Comparison of ENCODE assay signal across 15 mouse cellular contexts in genomic region chr11:102609483-102609882, GRCm38 (mm10). TPM values are rescaled to one million over a fixed set of nuclear protein-coding genes. Genes with fewer than 3 reads are reported as not detected.
DNase-seq lines count a peak whose midpoint lies in the region; ATAC-seq lines count a peak whose summit lies in the region.
"Had no signal": no experiment of that assay in that cellular context is flagged by ENCODE, and none has a peak within 500 bp of the region (broad histone marks: within the 10 kb centered on the region; RNA-seq: fewer than 3 reads in every experiment).

No protein-coding gene starts in this region.

- no peaks in the 10 kb centered on the region for H3K36me3 ChIP-seq in hindbrain, embryonic 13.5 days
- H3K36me3 ChIP-seq in hindbrain, embryonic 11.5 days (ENCODE audit: control insufficient read depth, insufficient read depth, low read length) = no peaks in the 10 kb centered on the region
- H3K36me3 ChIP-seq in embryonic facial prominence, embryonic 10.5 days (replicated peaks) = peaks cover 15% of the 10 kb centered on the region
- no peaks in the 10 kb centered on the region for H3K36me3 ChIP-seq in embryonic facial prominence, embryonic 11.5 days (replicated peaks; ENCODE audit: control insufficient read depth, insufficient read depth, low read depth, low read length)
- H3K36me3 ChIP-seq in limb, embryonic 13.5 days = peaks cover 8% of the 10 kb centered on the region
- H3K36me3 ChIP-seq: hindbrain, embryonic 15.5 days had no signal

- H3K4me1 ChIP-seq in hindbrain, embryonic 13.5 days (replicated peaks) = peaks cover 69% of the 10 kb centered on the region
- H3K4me1 ChIP-seq in hindbrain, embryonic 11.5 days (replicated peaks; ENCODE audit: control insufficient read depth, insufficient read depth, low read length) = peaks cover 23% of the 10 kb centered on the region
- H3K4me1 ChIP-seq in embryonic facial prominence, embryonic 10.5 days = peaks cover 46% of the 10 kb centered on the region
- peaks cover 11% of the 10 kb centered on the region for H3K4me1 ChIP-seq in embryonic facial prominence, embryonic 11.5 days (ENCODE audit: control insufficient read depth, insufficient read depth, low read length)
- peaks cover 44% of the 10 kb centered on the region for H3K4me1 ChIP-seq in limb, embryonic 13.5 days

- no peak overlapping the region for H3K4me3 ChIP-seq in hindbrain, embryonic 13.5 days
- H3K4me3 ChIP-seq in hindbrain, embryonic 11.5 days (ENCODE audit: low read depth, low read length) = no peak overlapping the region
- H3K4me3 ChIP-seq in embryonic facial prominence, embryonic 10.5 days = peak overlapping the region; percentile 87
- H3K4me3 ChIP-seq in embryonic facial prominence, embryonic 11.5 days (ENCODE audit: low read depth, low read length) = peak overlapping the region; percentile 95
- peak overlapping the region; percentile 98 for H3K4me3 ChIP-seq in limb, embryonic 13.5 days
- H3K4me3 ChIP-seq: gastrocnemius, adult 2 months; hindbrain, embryonic 15.5 days; myocyte had no signal

- intact Hi-C loops in left cerebral cortex, postnatal 14 days (cut with DNase I) = loop anchor here (5.0 kb wide), 1 partner anchor 33 kb away; no protein-coding TSS in a partner anchor

- H3K4me2 ChIP-seq in hindbrain, embryonic 13.5 days = peak overlapping the region; percentile 80; the same call in 1 of the 2 replicates
- no peak overlapping the region; the same call in 1 of the 2 replicates for H3K4me2 ChIP-seq in hindbrain, embryonic 11.5 days (replicated peaks; ENCODE audit: low read depth, low read length)
- H3K4me2 ChIP-seq in embryonic facial prominence, embryonic 11.5 days (ENCODE audit: low read depth, low read length) = peak overlapping the region; percentile 76
- H3K4me2 ChIP-seq in limb, embryonic 13.5 days (replicated peaks) = peak overlapping the region; percentile 83
- H3K4me2 ChIP-seq: hindbrain, embryonic 15.5 days had no signal

- DNase-seq in hindbrain, embryonic 11.5 days (ENCODE audit: low spot score) = no peak
- DNase-seq in embryonic facial prominence, embryonic 10.5 days (ENCODE audit: low spot score) = peak; percentile 14
- no peak for DNase-seq in embryonic facial prominence, embryonic 11.5 days (ENCODE audit: low spot score)
- DNase-seq in frontal cortex, postnatal 10 days (ENCODE audit: low spot score in 2 of 2) = no peak
- no peak for DNase-seq in left cerebral cortex, postnatal 14 days (ENCODE audit: low spot score in 2 of 2)
- DNase-seq: adrenal gland, postnatal 36 days; cerebellum, adult 11 months; gastrocnemius, adult 2 months; kidney, postnatal 25 days; lung, postnatal 10 days; right cerebral cortex, adult 18-20 months had no signal

- no peak for ATAC-seq in hindbrain, embryonic 13.5 days (ENCODE audit: low FRiP score)
- no peak for ATAC-seq in hindbrain, embryonic 11.5 days (ENCODE audit: low FRiP score)
- ATAC-seq in embryonic facial prominence, embryonic 11.5 days (replicated peaks; ENCODE audit: insufficient number of reproducible peaks, low FRiP score, low TSS enrichment, low read depth) = no peak
- ATAC-seq in limb, embryonic 13.5 days (ENCODE audit: low FRiP score, low read depth) = no peak

- no peaks in the 10 kb centered on the region for H3K9me3 ChIP-seq in hindbrain, embryonic 13.5 days
- no peaks in the 10 kb centered on the region for H3K9me3 ChIP-seq in hindbrain, embryonic 11.5 days (ENCODE audit: control insufficient read depth, low read length)
- H3K9me3 ChIP-seq in embryonic facial prominence, embryonic 10.5 days = no peaks in the 10 kb centered on the region
- no peaks in the 10 kb centered on the region for H3K9me3 ChIP-seq in embryonic facial prominence, embryonic 11.5 days (replicated peaks; ENCODE audit: control insufficient read depth, low read length)
- H3K9me3 ChIP-seq in limb, embryonic 13.5 days = no peaks in the 10 kb centered on the region
- H3K9me3 ChIP-seq: hindbrain, embryonic 15.5 days had no signal

- H3K27me3 ChIP-seq in hindbrain, embryonic 13.5 days = 0 out of 2 replicates have a peak, but pooled peaks cover 14% of the 10 kb centered on the region
- no peaks in the 10 kb centered on the region for H3K27me3 ChIP-seq in hindbrain, embryonic 11.5 days (ENCODE audit: control insufficient read depth, insufficient read depth, low read length)
- peaks cover 9% of the 10 kb centered on the region for H3K27me3 ChIP-seq in embryonic facial prominence, embryonic 10.5 days (replicated peaks; ENCODE audit: low read depth, poor library complexity, severe bottlenecking)
- no peaks in the 10 kb centered on the region for H3K27me3 ChIP-seq in embryonic facial prominence, embryonic 11.5 days (ENCODE audit: control insufficient read depth, insufficient read depth, low read length)
- no peaks in the 10 kb centered on the region for H3K27me3 ChIP-seq in limb, embryonic 13.5 days

- no peak overlapping the region for H3K9ac ChIP-seq in hindbrain, embryonic 13.5 days
- no peak overlapping the region for H3K9ac ChIP-seq in hindbrain, embryonic 11.5 days (ENCODE audit: low read depth, low read length)
- peak overlapping the region; percentile 99 for H3K9ac ChIP-seq in embryonic facial prominence, embryonic 11.5 days (replicated peaks; ENCODE audit: low read length)
- peak overlapping the region; percentile 100 for H3K9ac ChIP-seq in limb, embryonic 13.5 days
- H3K9ac ChIP-seq: hindbrain, embryonic 15.5 days had no signal

- WGBS in hindbrain, embryonic 13.5 days = 51% methylated on average over 8 of the region's 8 CpGs
- 49% methylated on average over 8 of the region's 8 CpGs for WGBS in hindbrain, embryonic 11.5 days
- WGBS in embryonic facial prominence, embryonic 10.5 days = 38% methylated on average over 8 of the region's 8 CpGs
- WGBS in embryonic facial prominence, embryonic 11.5 days = 37% methylated on average over 8 of the region's 8 CpGs
- WGBS in limb, embryonic 13.5 days = 47% methylated on average over 8 of the region's 8 CpGs

- H3K27ac ChIP-seq in hindbrain, embryonic 13.5 days = no peak overlapping the region
- H3K27ac ChIP-seq in hindbrain, embryonic 11.5 days (ENCODE audit: low read depth, low read length) = no peak overlapping the region
- H3K27ac ChIP-seq in embryonic facial prominence, embryonic 10.5 days (replicated peaks) = peak overlapping the region; percentile 99
- peak overlapping the region; percentile 68 for H3K27ac ChIP-seq in embryonic facial prominence, embryonic 11.5 days (replicated peaks; ENCODE audit: low read depth, low read length)
- H3K27ac ChIP-seq in limb, embryonic 13.5 days = peak overlapping the region; percentile 100; the same call in 1 of the 2 replicates
- H3K27ac ChIP-seq: gastrocnemius, adult 2 months; hindbrain, embryonic 15.5 days had no signal

RNA-seq across cellular contexts. Expression of gene Fzd2, which starts 5.3 kb away (rescaled TPM):
- polyA plus RNA-seq in hindbrain, embryonic 13.5 days (2015; fragmentation: Nextera tagmentation; extraction: Ambion mirVana) = 10.5 and 11.8 TPM in 2 replicates
- 29.5 and 31.7 TPM in 2 replicates for polyA plus RNA-seq in hindbrain, embryonic 11.5 days (2014; fragmentation: Nextera tagmentation; extraction: Ambion mirVana)
- 45.8 and 49.0 TPM in 2 replicates for polyA plus RNA-seq in embryonic facial prominence, embryonic 10.5 days (2016; fragmentation: Nextera tagmentation; extraction: Ambion mirVana)
- polyA plus RNA-seq in embryonic facial prominence, embryonic 11.5 days (2014; fragmentation: Nextera tagmentation; extraction: Ambion mirVana) = 53.3 and 57.0 TPM in 2 replicates
- 67.7 and 71.6 TPM in 2 replicates for polyA plus RNA-seq in limb, embryonic 13.5 days (2015; fragmentation: Nextera tagmentation; extraction: Ambion mirVana)
- total RNA-seq in left cerebral cortex, postnatal 14 days (2021) = 10 to 100 TPM; 10.6 to 11.1 TPM

RNA-seq across cellular contexts. Expression of gene Gm11627, which starts 30.2 kb away (rescaled TPM):
- polyA plus RNA-seq in hindbrain, embryonic 13.5 days (2015; fragmentation: Nextera tagmentation; extraction: Ambion mirVana) = 2.8 and 5.3 TPM in 2 replicates
- 5.6 and 7.3 TPM in 2 replicates for polyA plus RNA-seq in hindbrain, embryonic 11.5 days (2014; fragmentation: Nextera tagmentation; extraction: Ambion mirVana)
- polyA plus RNA-seq in embryonic facial prominence, embryonic 10.5 days (2016; fragmentation: Nextera tagmentation; extraction: Ambion mirVana) = 5.3 and 6.2 TPM in 2 replicates
- 10.5 and 10.6 TPM in 2 replicates for polyA plus RNA-seq in embryonic facial prominence, embryonic 11.5 days (2014; fragmentation: Nextera tagmentation; extraction: Ambion mirVana)
- 7.7 and 9.1 TPM in 2 replicates for polyA plus RNA-seq in limb, embryonic 13.5 days (2015; fragmentation: Nextera tagmentation; extraction: Ambion mirVana)
- 1 to 10 TPM; 3.5 to 9.8 TPM for total RNA-seq in left cerebral cortex, postnatal 14 days (2021)
- total RNA-seq: gastrocnemius, adult 2 months had no signal

RNA-seq across cellular contexts. Expression of gene Gpatch8, which starts 53.3 kb away (rescaled TPM):
- 83.4 and 86.1 TPM in 2 replicates for polyA plus RNA-seq in hindbrain, embryonic 13.5 days (2015; fragmentation: Nextera tagmentation; extraction: Ambion mirVana)
- 48.8 and 68.1 TPM in 2 replicates for polyA plus RNA-seq in hindbrain, embryonic 11.5 days (2014; fragmentation: Nextera tagmentation; extraction: Ambion mirVana)
- polyA plus RNA-seq in embryonic facial prominence, embryonic 10.5 days (2016; fragmentation: Nextera tagmentation; extraction: Ambion mirVana) = 74.6 and 76.7 TPM in 2 replicates
- 43.2 and 43.4 TPM in 2 replicates for polyA plus RNA-seq in embryonic facial prominence, embryonic 11.5 days (2014; fragmentation: Nextera tagmentation; extraction: Ambion mirVana)
- polyA plus RNA-seq in limb, embryonic 13.5 days (2015; fragmentation: Nextera tagmentation; extraction: Ambion mirVana) = 80.0 and 81.0 TPM in 2 replicates
- 10 to 100 TPM; 52.1 to 62.1 TPM for total RNA-seq in left cerebral cortex, postnatal 14 days (2021)

RNA-seq across cellular contexts. Expression of gene Meioc, which starts 54.0 kb away (rescaled TPM):
- polyA plus RNA-seq in hindbrain, embryonic 13.5 days (2015; fragmentation: Nextera tagmentation; extraction: Ambion mirVana) = 0.04 and 0.18 TPM in 2 replicates
- polyA plus RNA-seq in hindbrain, embryonic 11.5 days (2014; fragmentation: Nextera tagmentation; extraction: Ambion mirVana) = 0.88 and 0.91 TPM in 2 replicates
- polyA plus RNA-seq in embryonic facial prominence, embryonic 10.5 days (2016; fragmentation: Nextera tagmentation; extraction: Ambion mirVana) = 0.39 and 0.40 TPM in 2 replicates
- polyA plus RNA-seq in embryonic facial prominence, embryonic 11.5 days (2014; fragmentation: Nextera tagmentation; extraction: Ambion mirVana) = 1.0 and 1.3 TPM in 2 replicates
- 0.97 and 1.1 TPM in 2 replicates for polyA plus RNA-seq in limb, embryonic 13.5 days (2015; fragmentation: Nextera tagmentation; extraction: Ambion mirVana)
- total RNA-seq in left cerebral cortex, postnatal 14 days (2021) = not detected
- total RNA-seq: adrenal gland, postnatal 36 days; gastrocnemius, adult 2 months had no signal

Comparison
In these comparisons a context has a peak if more than half of its experiments do, and no peak if none do; other contexts are left out.
1. H3K27ac ChIP-seq: peak in embryonic facial prominence, embryonic 10.5 days (single experiment), embryonic facial prominence, embryonic 11.5 days (single experiment) and limb, embryonic 13.5 days (single experiment); none in hindbrain, embryonic 13.5 days (single experiment) and hindbrain, embryonic 11.5 days (single experiment).
2. H3K4me3 ChIP-seq: peak in embryonic facial prominence, embryonic 10.5 days (single experiment), embryonic facial prominence, embryonic 11.5 days (single experiment) and limb, embryonic 13.5 days (single experiment); none in hindbrain, embryonic 13.5 days (single experiment) and hindbrain, embryonic 11.5 days (single experiment).
3. H3K9ac ChIP-seq: peak in embryonic facial prominence, embryonic 11.5 days (single experiment) and limb, embryonic 13.5 days (single experiment); none in hindbrain, embryonic 13.5 days (single experiment) and hindbrain, embryonic 11.5 days (single experiment).